Mouse (Mus musculus) bone marrow, adult 2 months (tissue): ENCODE measurements around the gene Bcas3.

Experiments
- CTCF ChIP-seq: fragments of 200-500 bp; IDR thresholded peaks from 2 replicates; pipeline ENCODE4 v1.5.1; 2011; ENCODE audit warnings: low read length, control low read depth; ENCODE audit not compliant: control insufficient read depth, insufficient read depth
- POLR2A ChIP-seq: fragments of 200-500 bp; IDR thresholded peaks from 2 replicates; pipeline ENCODE4 v1.6.1; 2011; ENCODE audit warnings: low read depth, mild to moderate bottlenecking, control low read depth, low read length, borderline replicate concordance; ENCODE audit not compliant: control insufficient read depth

- no peak for TF ChIP-seq POLR2A
- no peak for TF ChIP-seq CTCF
Observed at GRCm38 (mm10) chr11:85379091-85379490, 26.1 kb downstream of the Bcas3 start.
